Mouse (Mus musculus) adrenal gland, postnatal 4 days (tissue): ENCODE results near the gene Pmp22. TPM values are rescaled to one million over a fixed set of nuclear protein-coding genes. Genes with fewer than 3 reads are reported as not detected.

Experiments
- DNase-seq, 2 experiments: peaks; one replicate each; pipeline ENCODE4 v3.0.0; 2021 to 2022; ENCODE audit warnings: low spot score in 2 of 2, mixed read lengths in 2 of 2
- long read RNA-seq, 2 experiments: library from polyadenylated mRNA; stranded (forward); transcript quantifications; one replicate each; pipeline ENCODE4 v2.0.0; 2021
- total RNA-seq, 2 experiments: library from RNA; stranded (reverse); gene quantifications; 2 replicates each; pipeline ENCODE4 v1.2.3; 2021

Pmp22 gene
- total RNA-seq: 100 to 1,000 TPM; 159 to 178 TPM
- long read RNA-seq, experiment 1, transcript Pmp22-201 (5 exons, 1,800 nt): major isoform, 148 of 257 reads
- long read RNA-seq, experiment 1, transcript Pmp22-202 (4 exons, 733 nt): minor isoform, 14 of 257 reads
- long read RNA-seq, experiment 1, partial matches to known transcripts: 3 of 257 reads
- long read RNA-seq, experiment 1, other reads (novel, unspliced or antisense): 90 of 257 reads
- long read RNA-seq, experiment 2, transcript Pmp22-201 (5 exons, 1,800 nt): major isoform, 301 of 433 reads
- long read RNA-seq, experiment 2, transcript Pmp22-202 (4 exons, 733 nt): minor isoform, 24 of 433 reads
- long read RNA-seq, experiment 2, transcript Pmp22-203 (5 exons, 723 nt): minor isoform, 7 of 433 reads
- long read RNA-seq, experiment 2, transcript Pmp22-204 (5 exons, 1,822 nt): minor isoform, 9 of 433 reads
- long read RNA-seq, experiment 2, partial matches to known transcripts: 50 of 433 reads
- long read RNA-seq, experiment 2, other reads (novel, unspliced or antisense): 42 of 433 reads

GRCm38 (mm10) chr11:63128784-63129183 is at the start of gene Pmp22:
Pmp22 (plus strand) TSS chr11:63128982.
- DNase-seq: no peak

GRCm38 (mm10) chr11:63084536-63084935 is 44.2 kb upstream of the Pmp22 start:
- no peak for DNase-seq

GRCm38 (mm10) chr11:63088672-63089071 is 40.1 kb upstream of the Pmp22 start:
- no peak for DNase-seq

GRCm38 (mm10) chr11:63090210-63090609 is 38.6 kb upstream of the Pmp22 start:
- DNase-seq: no peak

GRCm38 (mm10) chr11:63090986-63091385 is 37.8 kb upstream of the Pmp22 start:
- DNase-seq: no peak

- DNase-seq: no peak
Measured at GRCm38 (mm10) chr11:63092271-63092670, 36.5 kb upstream of the Pmp22 start.

GRCm38 (mm10) chr11:63093601-63094000 is 35.2 kb upstream of the Pmp22 start:
- no peak for DNase-seq

GRCm38 (mm10) chr11:63094496-63094895 is 34.3 kb upstream of the Pmp22 start:
- no peak for DNase-seq

- no peak for DNase-seq
Measured at GRCm38 (mm10) chr11:63098016-63098415, 30.8 kb upstream of the Pmp22 start.

- DNase-seq: no peak
Measured at GRCm38 (mm10) chr11:63099390-63099789, 29.4 kb upstream of the Pmp22 start.

- DNase-seq: no peak
Measured at GRCm38 (mm10) chr11:63103256-63103655, 25.5 kb upstream of the Pmp22 start.

GRCm38 (mm10) chr11:63104026-63104425 is 24.8 kb upstream of the Pmp22 start:
- no peak for DNase-seq

- no peak for DNase-seq
Measured at GRCm38 (mm10) chr11:63109230-63109775, 19.5 kb upstream of the Pmp22 start.

- DNase-seq: no peak
Measured at GRCm38 (mm10) chr11:63110329-63110728, 18.5 kb upstream of the Pmp22 start.

- DNase-seq: no peak
Measured at GRCm38 (mm10) chr11:63114807-63115641, 13.8 kb upstream of the Pmp22 start.

GRCm38 (mm10) chr11:63116652-63117051 is 12.1 kb upstream of the Pmp22 start:
- no peak for DNase-seq

GRCm38 (mm10) chr11:63117266-63117665 is 11.5 kb upstream of the Pmp22 start:
- DNase-seq: no peak

GRCm38 (mm10) chr11:63119791-63120190 is 9.0 kb upstream of the Pmp22 start:
- no peak for DNase-seq

GRCm38 (mm10) chr11:63122249-63122648 is 6.5 kb upstream of the Pmp22 start:
- no peak for DNase-seq

GRCm38 (mm10) chr11:63122776-63123350 is 5.9 kb upstream of the Pmp22 start:
- no peak for DNase-seq

- DNase-seq: no peak
Measured at GRCm38 (mm10) chr11:63124316-63124715, 4.5 kb upstream of the Pmp22 start.
